Mouse (Mus musculus): ENCODE results near the gene Epb41l3. TPM values are rescaled to one million over a fixed set of nuclear protein-coding genes. Genes with fewer than 3 reads are reported as not detected.

Gene Epb41l3
- polyA plus RNA-seq, 1 experiment from 2014 or later: 55.0 TPM

Other genes starting within 250 kb of the Epb41l3 start
- 1.3 and 1.5 TPM in 2 replicates for gene Tmem200c, start 249.1 kb upstream of the Epb41l3 start, polyA plus RNA-seq (2015; fragmentation: Nextera tagmentation; extraction: Ambion mirVana)

All from forebrain, embryonic 13.5 days (tissue).